Mouse (Mus musculus) liver, postnatal 0 days (tissue): ENCODE measurements around the gene Dlgap5. TPM values are rescaled to one million over a fixed set of nuclear protein-coding genes. Genes with fewer than 3 reads are reported as not detected.

Experiments used
- ATAC-seq: fragments of 200-750 bp; cut with Nextera tagmentation; 2 replicates; pipeline ENCODE4 v1.8.0; 2017; ENCODE audit warnings: mild to moderate bottlenecking, moderate library complexity
- DNase-seq: peaks from one replicate; pipeline ENCODE4 v3.0.0-alpha.2; 2016
- H3K27ac ChIP-seq: fragments of 300-500 bp; sonication (generic); 2 replicates; pipeline ENCODE4 v1.5.1; 2014; ENCODE audit warnings: antibody characterized with exemption, moderate library complexity, mild to moderate bottlenecking, low read depth
- H3K27me3 ChIP-seq: fragments of 300-500 bp; sonication (generic); 2 replicates; pipeline ENCODE4 v1.6.1; 2014; ENCODE audit warnings: low read length, control low read depth, mixed read lengths; ENCODE audit not compliant: insufficient read depth
- H3K36me3 ChIP-seq: fragments of 300-500 bp; sonication (generic); replicated peaks from 2 replicates; pipeline ENCODE4 v1.6.1; 2014; ENCODE audit warnings: mild to moderate bottlenecking, control low read depth, low read length, moderate library complexity, mixed read lengths; ENCODE audit not compliant: insufficient read depth
- H3K4me1 ChIP-seq: fragments of 300-500 bp; sonication (generic); 2 replicates; pipeline ENCODE4 v1.6.1; 2014; ENCODE audit warnings: antibody characterized with exemption, mild to moderate bottlenecking, control low read depth; ENCODE audit not compliant: insufficient read depth
- H3K4me2 ChIP-seq: fragments of 300-500 bp; sonication (generic); 2 replicates; pipeline ENCODE4 v1.6.1; 2014; ENCODE audit warnings: low read depth, mild to moderate bottlenecking, low read length, moderate library complexity, mixed read lengths
- H3K4me3 ChIP-seq: fragments of 300-500 bp; sonication (generic); 2 replicates; pipeline ENCODE4 v1.5.1; 2014; ENCODE audit warnings: low read depth, low read length
- H3K9ac ChIP-seq: fragments of 300-500 bp; sonication (generic); replicated peaks from 2 replicates; pipeline ENCODE4 v1.6.1; 2014; ENCODE audit warnings: mild to moderate bottlenecking, moderate library complexity
- H3K9me3 ChIP-seq: fragments of 300-500 bp; sonication (generic); 2 replicates; pipeline ENCODE4 v1.6.1; 2016; ENCODE audit warnings: mild to moderate bottlenecking, control low read depth, low read length, mixed read lengths
- CTCF ChIP-seq: sonication (generic); IDR thresholded peaks from 2 replicates; pipeline ENCODE4 v1.5.1; 2016; ENCODE audit warnings: antibody characterized with exemption, low read depth
- EP300 ChIP-seq: IDR thresholded peaks from 2 replicates; pipeline ENCODE4 v1.6.1; 2016; ENCODE audit warnings: antibody characterized with exemption, low read depth, mild to moderate bottlenecking
- WGBS: fragments of 180-500 bp; shearing (Covaris S2); extraction: QIAGEN DNeasy Blood & Tissue Kit; methylation state at CpG from one replicate; pipeline ENCODE4 v1.1.7; 2014; ENCODE audit not compliant: insufficient replicate concordance; 5-methylcytosine and 5-hydroxymethylcytosine counted together
- polyA plus RNA-seq: library from polyadenylated mRNA; unstranded; fragments of >200 nt; fragmentation: Nextera tagmentation; extraction: Ambion mirVana; gene quantifications from 2 replicates; pipeline ENCODE4 v1.2.1, GENCODE M21; 2015

The Dlgap5 gene
- polyA plus RNA-seq, 1 experiment from 2014 or later: 16.9 TPM

DNA sequence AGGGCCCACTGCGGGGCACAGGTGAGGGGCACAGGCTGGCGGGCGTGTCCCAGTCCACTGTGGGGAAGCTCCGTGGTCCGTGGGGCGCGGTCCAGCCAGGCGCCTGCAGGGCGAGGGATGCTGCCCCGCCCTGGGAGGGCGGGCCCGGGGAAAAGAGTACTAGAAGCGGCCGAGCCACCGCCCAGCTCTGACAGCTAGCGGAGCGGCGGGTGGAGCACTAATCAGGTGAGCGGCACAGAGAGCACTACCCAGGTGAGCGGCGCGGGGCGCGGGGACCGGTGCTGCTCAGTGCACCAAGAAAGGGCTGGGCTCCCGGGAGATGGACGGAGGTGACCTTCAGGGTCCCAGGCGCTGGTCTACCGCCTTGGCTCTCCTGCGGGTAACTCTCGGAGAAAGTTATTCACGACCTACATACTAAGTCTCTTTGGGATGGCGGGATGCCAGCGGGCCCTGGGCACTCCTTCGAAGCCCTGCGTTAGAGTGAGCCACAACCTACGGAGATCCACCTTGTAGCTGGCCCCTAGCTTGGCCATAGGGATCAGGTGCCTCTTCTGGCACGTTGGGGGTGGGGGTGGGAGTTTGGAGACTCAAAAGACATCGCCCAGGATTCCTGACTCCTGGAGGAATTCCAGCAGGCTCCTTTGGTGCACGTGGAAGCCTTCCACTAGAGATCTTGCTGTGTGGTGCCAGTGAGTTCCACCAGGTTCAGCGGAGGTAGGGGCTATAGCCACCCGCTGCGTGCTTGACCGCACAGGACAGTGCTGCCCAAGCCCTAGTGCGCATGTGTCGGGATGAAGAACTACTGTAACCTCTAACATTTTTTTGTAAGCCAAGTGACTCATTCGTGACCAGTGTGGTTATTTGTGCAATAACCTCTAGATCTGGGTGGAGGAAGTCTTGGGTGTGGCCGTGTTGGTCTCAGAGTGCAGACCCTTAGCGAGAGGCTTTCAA, 44.2 kb downstream of the Dlgap5 start:
- peak overlapping the region; percentile 8; the same call in 1 of the 2 replicates for H3K9ac ChIP-seq
- 8% methylated on average over 47 of the region's 49 CpGs for WGBS
- peak; percentile 78 for ATAC-seq
- DNase-seq: peak; percentile 77
- H3K4me1 ChIP-seq: peaks cover 12% of the 10 kb centered on the region
- H3K27ac ChIP-seq: peak overlapping the region; percentile 46; the same call in 1 of the 2 replicates
- TF ChIP-seq CTCF: no peak
- no peak for TF ChIP-seq EP300
- H3K9me3 ChIP-seq: no peaks in the 10 kb centered on the region
- no peaks in the 10 kb centered on the region for H3K36me3 ChIP-seq
- peaks cover 17% of the 10 kb centered on the region for H3K27me3 ChIP-seq
- peak overlapping the region; percentile 58 for H3K4me2 ChIP-seq
- peak overlapping the region; percentile 32 for H3K4me3 ChIP-seq

DNA sequence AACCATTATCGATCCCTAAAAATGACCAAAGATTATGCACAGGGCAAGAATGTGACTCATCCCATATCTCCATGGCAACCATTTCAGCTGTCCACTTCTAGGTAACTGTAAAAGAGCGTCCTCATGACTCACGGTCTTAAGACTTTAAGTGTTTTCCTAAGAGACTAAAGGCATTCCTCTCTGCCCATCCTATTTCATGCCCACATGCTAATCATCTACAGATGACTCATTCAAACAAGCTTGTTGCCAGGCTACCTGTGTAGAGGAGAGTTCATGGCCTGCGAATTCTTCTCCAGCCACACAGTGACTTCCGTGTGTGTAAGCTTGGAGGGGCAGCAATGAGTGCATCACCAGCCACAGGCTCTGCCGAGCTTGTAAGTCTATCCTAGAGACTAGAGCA, 46.5 kb downstream of the Dlgap5 start:
- ATAC-seq (no peak), DNase-seq (no peak)
- Histone ChIP-seq H3K4me1 (peaks cover 17% of the 10 kb centered on the region), H3K4me3 (no peak overlapping the region), H3K27me3 (peaks cover 17% of the 10 kb centered on the region), H3K36me3 (no peaks in the 10 kb centered on the region), H3K9ac (no peak overlapping the region), H3K27ac (no peak overlapping the region), H3K4me2 (no peak overlapping the region), H3K9me3 (no peaks in the 10 kb centered on the region)
- TF ChIP-seq EP300 (no peak), CTCF (no peak)
- WGBS: 78% methylated on average over 6 of the region's 6 CpGs

DNA sequence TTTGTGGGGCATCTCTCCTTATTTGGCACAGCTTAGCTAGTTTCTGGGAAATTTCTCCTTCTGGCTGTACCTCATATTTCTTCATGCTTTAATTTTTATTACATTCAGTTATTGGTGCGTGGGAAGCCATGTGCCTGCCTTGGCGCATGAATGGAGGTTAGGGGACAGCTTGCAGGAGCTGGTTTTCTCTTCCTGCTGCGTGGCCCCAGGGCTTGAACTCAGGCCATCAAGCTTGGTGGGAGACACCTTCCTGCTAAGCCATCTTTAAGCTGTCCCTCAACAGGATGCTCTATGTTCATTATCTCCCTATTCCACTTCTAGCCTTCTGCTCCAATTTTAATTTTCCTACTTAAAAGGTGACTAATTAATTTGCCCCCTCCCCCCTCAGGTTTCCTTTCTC, 47.4 kb downstream of the Dlgap5 start:
- Histone ChIP-seq H3K4me1 (peaks cover 17% of the 10 kb centered on the region), H3K27ac (no peak overlapping the region), H3K27me3 (peaks cover 17% of the 10 kb centered on the region), H3K4me3 (no peak overlapping the region), H3K9ac (no peak overlapping the region), H3K4me2 (no peak overlapping the region), H3K36me3 (no peaks in the 10 kb centered on the region), H3K9me3 (no peaks in the 10 kb centered on the region)
- WGBS: 79% methylated on average over 3 of the region's 3 CpGs
- ATAC-seq (no peak), DNase-seq (no peak)
- TF ChIP-seq EP300: no peak
- TF ChIP-seq CTCF: no peak

DNA sequence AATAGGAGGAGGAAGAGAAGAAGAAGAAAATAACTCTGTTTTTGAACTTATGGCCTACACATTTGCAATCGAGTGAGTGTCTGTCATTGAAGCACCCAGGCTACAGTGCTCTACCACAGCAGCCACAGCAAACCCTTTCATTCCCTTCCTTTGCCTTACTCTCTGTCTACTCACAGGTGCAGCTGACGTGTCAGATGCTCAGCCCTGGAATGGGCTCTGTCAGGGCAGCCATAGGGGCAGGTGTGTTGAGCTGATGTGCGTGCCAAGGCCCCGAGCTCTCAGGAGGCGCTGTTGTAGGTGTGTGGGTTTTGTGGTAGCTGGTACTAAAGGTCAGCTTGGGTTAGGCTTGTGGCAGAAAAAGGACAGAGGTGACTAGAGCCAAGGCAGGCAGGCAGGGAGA, 48.5 kb downstream of the Dlgap5 start:
- no peak overlapping the region for H3K9ac ChIP-seq
- no peak for DNase-seq
- H3K27me3 ChIP-seq: peaks cover 17% of the 10 kb centered on the region

DNA sequence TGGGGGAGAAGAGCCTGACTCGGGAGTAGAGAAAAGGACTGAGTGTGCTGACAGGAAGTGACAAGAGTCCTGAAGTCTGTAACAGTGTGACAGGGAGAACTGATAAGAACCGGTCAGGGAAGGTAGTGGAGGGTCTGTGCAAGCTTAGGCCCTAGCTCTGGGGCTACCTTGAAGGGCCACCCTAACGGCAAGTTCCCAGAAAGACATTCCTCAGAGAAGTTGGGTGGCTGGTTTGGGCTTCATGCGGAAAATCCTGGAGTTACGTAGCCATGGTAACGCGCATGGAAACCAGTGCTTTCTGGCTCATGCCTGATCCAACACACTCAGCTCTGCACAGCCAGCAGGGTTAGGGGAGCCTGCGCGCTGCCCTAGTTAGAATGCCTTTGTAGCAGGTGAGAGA, 50.7 kb downstream of the Dlgap5 start, which contains the start of gene Lgals3:
TSS of gene Lgals3 (plus strand) at position 291 of the 400 bp plus-strand sequence.
- TF ChIP-seq EP300 (no peak), CTCF (no peak)
- Histone ChIP-seq H3K27me3 (no peaks in the 10 kb centered on the region), H3K27ac (no peak within 1 kb of the TSS), H3K4me2 (no peak within 1 kb of the TSS), H3K36me3 (no peaks in the 10 kb centered on the region), H3K9me3 (no peaks in the 10 kb centered on the region), H3K9ac (no peak within 1 kb of the TSS), H3K4me3 (no peak within 1 kb of the TSS), H3K4me1 (peaks cover 11% of the 10 kb centered on the region)
- 46% methylated on average over 9 of the region's 9 CpGs for WGBS
- ATAC-seq (no peak; the same call in 1 of the 2 replicates), DNase-seq (no peak)

More for the DNA sequence above, 48.5 kb downstream of the Dlgap5 start:
- 83% methylated on average over 5 of the region's 5 CpGs for WGBS
- no peak overlapping the region for H3K4me3 ChIP-seq
- no peak overlapping the region for H3K4me2 ChIP-seq
- TF ChIP-seq EP300 (no peak), CTCF (no peak)
- no peaks in the 10 kb centered on the region for H3K36me3 ChIP-seq
- ATAC-seq: no peak
- no peak overlapping the region for H3K27ac ChIP-seq
- no peaks in the 10 kb centered on the region for H3K9me3 ChIP-seq
- H3K4me1 ChIP-seq: peaks cover 22% of the 10 kb centered on the region

DNA sequence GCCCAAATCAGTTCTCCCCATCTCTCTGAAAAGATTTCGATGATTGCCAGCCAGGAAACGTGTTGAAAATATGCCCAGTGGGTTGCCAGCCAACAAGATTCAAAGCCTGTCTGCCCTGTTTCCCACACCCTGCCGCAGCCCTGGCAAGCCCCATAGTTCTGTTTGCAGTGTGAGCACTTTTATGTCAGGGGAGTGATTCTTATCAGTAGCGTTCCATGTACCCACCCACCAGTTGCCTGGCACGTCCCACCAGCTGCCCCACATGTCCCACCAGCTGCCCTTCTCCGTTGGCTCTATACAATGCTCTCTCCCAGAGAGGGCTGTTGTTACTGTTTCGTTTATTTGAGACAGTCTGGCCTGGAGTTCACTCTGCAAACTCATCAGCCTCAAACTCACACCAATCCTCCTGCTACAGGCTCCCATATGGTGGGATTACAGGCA, 51.3 kb downstream of the Dlgap5 start:
- DNase-seq (no peak), ATAC-seq (0 out of 2 replicates have a peak, but pooled peaks have one; percentile 19)
- Histone ChIP-seq H3K36me3 (no peaks in the 10 kb centered on the region), H3K4me1 (peaks cover 11% of the 10 kb centered on the region), H3K27me3 (no peaks in the 10 kb centered on the region), H3K27ac (no peak overlapping the region), H3K4me3 (no peak overlapping the region), H3K9ac (no peak overlapping the region), H3K4me2 (no peak overlapping the region), H3K9me3 (no peaks in the 10 kb centered on the region)
- no peak for TF ChIP-seq EP300
- WGBS: 39% methylated on average over 7 of the region's 7 CpGs
